Comparison of ENCODE assay signal across 25 mouse cellular contexts in the genomic region with DNA sequence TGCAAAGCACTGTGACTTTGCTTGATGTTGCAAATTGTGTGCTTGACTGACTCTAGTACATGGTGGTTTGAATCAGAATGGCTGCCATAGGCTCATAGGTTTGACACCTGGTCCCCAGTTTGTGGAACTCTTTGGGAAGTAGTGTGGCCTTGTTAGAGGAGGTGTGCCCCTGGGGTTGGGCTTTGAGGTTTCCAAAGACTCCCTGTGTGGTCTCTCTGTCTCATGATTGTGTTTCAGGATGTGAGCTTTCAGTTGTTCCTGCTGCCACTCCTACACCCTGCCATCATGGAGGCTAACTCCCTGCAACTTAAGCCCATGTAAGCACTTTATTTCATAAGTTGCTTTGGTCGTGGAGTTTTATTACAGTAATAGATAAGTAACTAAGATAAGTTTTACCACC.
"Had no signal": no experiment of that assay in that cellular context is flagged by ENCODE, and none has a peak within 500 bp of the region (broad histone marks: within the 10 kb centered on the region; RNA-seq: fewer than 3 reads in every experiment).

No protein-coding gene starts in this region.

- H3K4me1 ChIP-seq: heart, embryonic 12.5 days; hindbrain, embryonic 10.5 days; hindbrain, embryonic 12.5 days; hindbrain, embryonic 15.5 days; kidney, embryonic 15.5 days; limb, embryonic 12.5 days; liver, embryonic 13.5 days; liver, embryonic 15.5 days had no signal

- ATAC-seq: hindbrain, postnatal 0 days; intestine, embryonic 16.5 days had no signal

- H3K27me3 ChIP-seq: heart, embryonic 12.5 days; hindbrain, embryonic 12.5 days; hindbrain, embryonic 15.5 days; kidney, embryonic 15.5 days; limb, embryonic 12.5 days; liver, embryonic 13.5 days; liver, embryonic 15.5 days had no signal

- H3K36me3 ChIP-seq: heart, embryonic 10.5 days; heart, embryonic 12.5 days; hindbrain, embryonic 10.5 days; hindbrain, embryonic 12.5 days; hindbrain, embryonic 15.5 days; kidney, embryonic 15.5 days; limb, embryonic 10.5 days; limb, embryonic 12.5 days; liver, embryonic 13.5 days; liver, embryonic 15.5 days had no signal

- H3K9ac ChIP-seq: heart, embryonic 12.5 days; hindbrain, embryonic 12.5 days; hindbrain, embryonic 15.5 days; kidney, embryonic 15.5 days; limb, embryonic 12.5 days; liver, embryonic 13.5 days; liver, embryonic 15.5 days had no signal

- H3K4me3 ChIP-seq: gastrocnemius, adult 2 months; heart, adult 2 months; heart, embryonic 10.5 days; heart, embryonic 12.5 days; hindbrain, embryonic 10.5 days; hindbrain, embryonic 12.5 days; hindbrain, embryonic 15.5 days; kidney, embryonic 15.5 days; layer of hippocampus, adult 2 months; left cerebral cortex, adult 2 months; limb, embryonic 10.5 days; limb, embryonic 12.5 days; liver, embryonic 13.5 days; liver, embryonic 15.5 days had no signal

- H3K27ac ChIP-seq: gastrocnemius, adult 2 months; heart, adult 2 months; heart, embryonic 10.5 days; hindbrain, embryonic 10.5 days; hindbrain, embryonic 12.5 days; hindbrain, embryonic 15.5 days; hindbrain, postnatal 0 days; kidney, embryonic 15.5 days; kidney, postnatal 0 days; layer of hippocampus, adult 2 months; left cerebral cortex, adult 2 months; limb, embryonic 10.5 days; limb, embryonic 12.5 days; liver, embryonic 13.5 days; liver, embryonic 15.5 days had no signal

- H3K9me3 ChIP-seq: heart, embryonic 10.5 days; heart, embryonic 12.5 days; hindbrain, embryonic 10.5 days; hindbrain, embryonic 12.5 days; hindbrain, embryonic 15.5 days; kidney, embryonic 15.5 days; limb, embryonic 10.5 days; limb, embryonic 12.5 days; liver, embryonic 13.5 days; liver, embryonic 15.5 days had no signal

- DNase-seq: gastrocnemius, adult 2 months; gastrocnemius, postnatal 10 days; gastrocnemius, postnatal 25 days; heart, adult 2 months; heart, postnatal 10 days; heart, postnatal 4 days; kidney, postnatal 14 days; kidney, postnatal 4 days; liver; liver, embryonic 13.5 days had no signal

- H3K4me2 ChIP-seq: heart, embryonic 12.5 days; hindbrain, embryonic 12.5 days; hindbrain, embryonic 15.5 days; kidney, embryonic 15.5 days; limb, embryonic 12.5 days; liver, embryonic 11.5 days; liver, embryonic 13.5 days; liver, embryonic 15.5 days had no signal
